Mouse (Mus musculus) CD4-positive, CD25-positive, alpha-beta regulatory T cell, adult 9 weeks (primary cell): ENCODE data around the gene Gm9195. TPM values are rescaled to one million over a fixed set of nuclear protein-coding genes. Genes with fewer than 3 reads are reported as not detected.

Experiments
- polyA plus RNA-seq: library from polyadenylated mRNA; unstranded; fragments of 100-300 nt; shearing (Covaris generic); gene quantifications from one replicate; pipeline ENCODE4 v1.2.1, GENCODE M21; 2017

Gene Gm9195
- not detected for polyA plus RNA-seq

GRCm38 (mm10) chr14:72491738-72492137 is at the start of gene Gm9195:
Gene Gm9195, minus strand, starts transcription at chr14:72491838.

Other genes starting within 250 kb of the Gm9195 start
- 28.7 TPM for gene Fndc3a, start 218.2 kb upstream of the Gm9195 start, polyA plus RNA-seq